Mouse (Mus musculus): ENCODE data around the gene Hist1h2ad. TPM values are rescaled to one million over a fixed set of nuclear protein-coding genes. Genes with fewer than 3 reads are reported as not detected.
A peak's percentile ranks its signal among the peaks of the same experiment; 100 is the strongest.
"Not testable (repeated sequence)": the region's sequence is repeated elsewhere in the genome, so short reads cannot be mapped to it uniquely, and the experiment has no call there.

Hist1h2ad gene
- polyA plus RNA-seq, 1 experiment = 8.3 TPM

DNA sequence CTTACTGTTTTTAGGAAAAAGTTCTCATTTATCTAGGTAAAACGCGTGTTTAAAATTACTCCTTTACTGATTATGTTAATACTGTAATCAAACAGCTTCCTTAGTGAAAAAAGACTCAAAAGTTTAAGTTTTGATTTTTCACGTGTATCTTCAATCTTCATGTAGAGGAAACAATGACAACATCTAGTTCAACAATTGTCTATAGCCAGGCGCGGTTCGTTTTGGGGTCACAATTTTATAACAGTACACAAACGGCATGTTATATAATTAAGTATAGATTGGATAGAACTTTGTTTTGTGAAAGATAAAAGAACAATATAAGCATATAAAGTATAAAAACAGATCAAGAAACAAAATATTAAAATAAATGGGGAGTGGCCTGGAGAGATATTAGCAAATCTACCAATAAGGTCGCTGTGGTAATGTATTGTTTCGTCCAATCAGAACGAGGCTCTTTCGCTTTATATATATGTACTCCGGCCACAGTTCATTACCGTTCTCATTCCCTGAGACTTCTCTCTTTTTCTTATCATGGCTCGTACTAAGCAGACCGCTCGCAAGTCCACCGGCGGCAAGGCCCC, 1.2 kb downstream of the Hist1h2ad start, which contains the start of gene Hist1h3d:
Hist1h3d (plus strand) TSS at position 493 of the 581 bp plus-strand sequence.
- Histone ChIP-seq H3K4me1 (ENCODE audit: control insufficient read depth) (peaks cover 39% of the 10 kb centered on the region), H3K27me3 (ENCODE audit: control insufficient read depth) (no peaks in the 10 kb centered on the region), H3K4me3 (replicated peaks) (peak within 1 kb of the TSS; percentile 76), H3K9me3 (ENCODE audit: control insufficient read depth, low read length) (no peaks in the 10 kb centered on the region), H3K36me3 (ENCODE audit: control insufficient read depth) (peaks cover 11% of the 10 kb centered on the region)
- no peak for TF ChIP-seq TAL1 (IDR thresholded peaks at IDR 0.05; ENCODE audit: low read length)
- no peak for TF ChIP-seq GATA1 (IDR thresholded peaks at IDR 0.05; ENCODE audit: low read length)

DNA sequence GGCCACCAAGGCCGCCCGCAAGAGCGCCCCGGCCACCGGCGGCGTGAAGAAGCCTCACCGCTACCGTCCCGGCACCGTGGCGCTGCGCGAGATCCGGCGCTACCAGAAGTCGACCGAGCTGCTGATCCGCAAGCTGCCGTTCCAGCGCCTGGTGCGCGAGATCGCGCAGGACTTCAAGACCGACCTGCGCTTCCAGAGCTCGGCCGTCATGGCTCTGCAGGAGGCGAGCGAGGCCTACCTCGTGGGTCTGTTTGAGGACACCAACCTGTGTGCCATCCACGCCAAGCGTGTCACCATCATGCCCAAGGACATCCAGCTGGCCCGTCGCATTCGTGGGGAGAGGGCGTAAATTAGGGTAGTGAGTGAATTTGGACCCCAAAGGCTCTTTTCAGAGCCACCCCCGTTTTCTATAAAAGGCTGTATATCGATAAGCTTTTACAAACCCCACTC, 1.7 kb downstream of the Hist1h2ad start:
- not testable (repeated sequence) for H3K27me3 ChIP-seq (ENCODE audit: control insufficient read depth); H3K9me3 ChIP-seq (ENCODE audit: control insufficient read depth, low read length)
- H3K4me1 ChIP-seq (ENCODE audit: control insufficient read depth) = peaks cover 44% of the 10 kb centered on the region
- H3K4me3 ChIP-seq (replicated peaks) = peak overlapping the region; percentile 76
- peaks cover 11% of the 10 kb centered on the region for H3K36me3 ChIP-seq (ENCODE audit: control insufficient read depth)

DNA sequence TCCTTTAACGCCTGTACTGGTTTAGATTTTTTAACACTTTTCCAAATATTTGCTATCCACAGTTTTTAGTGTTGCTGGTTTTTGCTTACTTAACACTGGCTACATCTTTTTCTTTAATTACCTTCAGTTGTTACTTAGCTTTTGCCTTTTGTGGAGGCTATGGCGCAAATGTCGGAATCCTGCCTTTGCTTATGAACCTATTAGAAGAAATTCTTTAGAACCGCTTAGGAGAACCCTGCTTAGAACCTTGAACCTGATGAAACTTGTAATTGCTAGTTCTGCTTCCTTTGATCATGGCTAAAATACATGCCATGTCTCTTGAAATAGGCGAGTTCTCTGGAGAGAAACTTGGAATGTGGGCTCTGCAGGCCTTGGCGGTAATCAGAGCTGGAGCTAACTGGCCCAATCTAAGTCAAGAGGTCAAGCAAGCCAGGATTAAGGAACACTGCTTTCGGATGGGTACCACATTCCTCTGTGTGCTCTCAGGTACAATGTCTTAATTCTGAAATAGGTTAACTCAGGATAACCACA, 2.2 kb downstream of the Hist1h2ad start:
- no peaks in the 10 kb centered on the region for H3K27me3 ChIP-seq (ENCODE audit: control insufficient read depth)
- H3K36me3 ChIP-seq (ENCODE audit: control insufficient read depth) = peaks cover 11% of the 10 kb centered on the region
- peak overlapping the region; percentile 76 for H3K4me3 ChIP-seq (replicated peaks)
- no peak for TF ChIP-seq TAL1 (IDR thresholded peaks at IDR 0.05; ENCODE audit: low read length)
- no peak for TF ChIP-seq GATA1 (IDR thresholded peaks at IDR 0.05; ENCODE audit: low read length)
- H3K9me3 ChIP-seq (ENCODE audit: control insufficient read depth, low read length) = no peaks in the 10 kb centered on the region
- peaks cover 49% of the 10 kb centered on the region for H3K4me1 ChIP-seq (ENCODE audit: control insufficient read depth)

DNA sequence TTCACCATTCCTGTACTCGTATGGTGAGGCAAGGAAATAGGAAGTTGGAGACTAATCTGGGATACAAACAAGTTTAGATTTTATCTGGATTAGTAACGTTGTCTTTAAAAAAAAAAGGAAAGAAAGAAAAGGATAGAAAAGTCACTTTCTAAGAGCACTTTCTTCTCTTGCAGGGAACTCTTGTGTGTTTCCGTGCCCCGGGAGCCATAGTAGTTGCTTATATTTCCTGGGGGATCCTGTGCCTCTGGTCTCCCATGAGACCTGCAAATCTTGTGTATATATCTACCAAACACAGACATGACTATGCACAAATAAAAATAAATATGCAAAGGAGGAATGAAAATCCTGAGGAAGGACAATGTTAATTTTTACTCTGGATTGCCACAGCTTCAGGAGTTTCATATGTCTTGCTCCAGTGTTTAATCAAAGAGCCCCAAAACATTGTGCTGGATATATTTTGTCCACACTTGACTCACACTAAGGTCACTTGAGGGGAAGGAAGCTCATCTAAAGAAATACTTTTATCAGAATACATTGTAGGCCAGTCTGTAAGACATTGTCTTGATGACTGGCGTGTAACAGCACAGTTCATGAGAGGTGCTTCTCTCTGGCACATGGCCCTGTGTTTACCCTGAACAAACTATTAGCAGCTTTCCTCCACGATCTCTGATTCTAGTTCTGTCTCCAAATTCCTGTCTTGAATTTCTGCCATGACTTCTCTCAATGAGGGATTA, 2.9 kb downstream of the Hist1h2ad start:
- no peak for TF ChIP-seq GATA1 (IDR thresholded peaks at IDR 0.05; ENCODE audit: low read length)
- TF ChIP-seq TAL1 (IDR thresholded peaks at IDR 0.05; ENCODE audit: low read length) = no peak
- no peaks in the 10 kb centered on the region for H3K9me3 ChIP-seq (ENCODE audit: control insufficient read depth, low read length)
- H3K36me3 ChIP-seq (ENCODE audit: control insufficient read depth) = peaks cover 11% of the 10 kb centered on the region
- peaks cover 53% of the 10 kb centered on the region for H3K4me1 ChIP-seq (ENCODE audit: control insufficient read depth)
- no peaks in the 10 kb centered on the region for H3K27me3 ChIP-seq (ENCODE audit: control insufficient read depth)
- peak overlapping the region; percentile 76 for H3K4me3 ChIP-seq (replicated peaks)

DNA sequence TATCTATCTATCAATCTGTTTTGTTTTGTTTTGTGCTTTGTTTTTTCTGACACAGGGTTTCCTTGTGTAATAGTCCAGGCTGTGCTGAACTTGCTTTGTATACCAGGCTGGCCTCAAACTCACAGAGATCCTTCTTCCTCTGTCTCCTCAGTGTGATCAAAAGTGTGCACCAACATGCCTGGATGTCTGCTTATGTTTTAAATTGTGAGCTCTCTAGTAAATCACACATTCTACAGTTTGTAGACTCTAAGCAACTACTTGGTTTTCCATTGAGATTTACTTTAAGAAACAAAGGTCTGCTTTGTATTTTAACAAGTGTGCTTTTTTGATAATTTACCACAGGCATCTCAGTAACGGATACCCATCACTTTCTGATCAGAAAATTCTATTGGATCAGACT, 3.7 kb downstream of the Hist1h2ad start:
- TF ChIP-seq GATA1 (IDR thresholded peaks at IDR 0.05; ENCODE audit: low read length) (no peak), TAL1 (IDR thresholded peaks at IDR 0.05; ENCODE audit: low read length) (no peak)
- H3K27me3 ChIP-seq (ENCODE audit: control insufficient read depth) = no peaks in the 10 kb centered on the region
- no peaks in the 10 kb centered on the region for H3K9me3 ChIP-seq (ENCODE audit: control insufficient read depth, low read length)
- H3K4me3 ChIP-seq (replicated peaks) = peak overlapping the region; percentile 76
- peaks cover 56% of the 10 kb centered on the region for H3K4me1 ChIP-seq (ENCODE audit: control insufficient read depth)
- H3K36me3 ChIP-seq (ENCODE audit: control insufficient read depth) = peaks cover 11% of the 10 kb centered on the region

DNA sequence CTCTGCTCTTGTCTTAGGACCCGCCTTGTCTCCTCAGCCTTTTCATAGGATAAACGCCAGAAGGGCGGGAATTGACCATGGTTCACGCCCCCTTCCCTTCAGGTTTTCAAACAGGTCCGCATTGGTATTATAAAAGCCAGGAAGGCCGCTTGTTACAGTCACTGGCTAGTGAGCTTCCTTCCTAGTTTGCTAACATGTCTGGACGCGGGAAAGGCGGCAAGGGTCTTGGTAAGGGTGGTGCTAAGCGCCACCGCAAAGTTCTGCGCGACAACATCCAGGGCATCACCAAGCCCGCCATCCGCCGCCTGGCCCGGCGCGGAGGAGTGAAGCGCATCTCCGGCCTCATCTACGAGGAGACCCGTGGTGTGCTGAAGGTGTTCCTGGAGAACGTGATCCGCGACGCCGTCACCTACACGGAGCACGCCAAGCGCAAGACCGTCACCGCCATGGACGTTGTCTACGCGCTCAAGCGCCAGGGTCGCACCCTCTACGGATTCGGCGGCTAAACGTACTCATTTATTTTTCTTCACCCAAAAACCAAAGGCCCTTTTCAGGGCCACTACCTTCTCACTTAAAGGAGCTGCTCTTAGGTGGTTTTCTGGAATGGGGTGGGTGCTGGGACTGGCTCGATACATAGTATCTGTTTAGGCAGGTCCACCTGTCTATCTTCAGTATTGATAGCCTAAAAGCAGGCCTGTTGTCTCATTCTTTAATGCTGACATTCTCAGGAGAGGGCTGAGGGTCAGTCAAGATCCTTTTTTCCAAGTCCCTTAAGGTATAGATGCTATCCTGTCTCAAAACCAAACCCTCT, 7.4 kb downstream of the Hist1h2ad start, which contains the start of gene Hist1h4d:
Hist1h4d (plus strand) TSS at position 191 of the 811 bp plus-strand sequence.
- Histone ChIP-seq H3K36me3 (ENCODE audit: control insufficient read depth) (peaks cover 11% of the 10 kb centered on the region), H3K4me1 (ENCODE audit: control insufficient read depth) (peaks cover 71% of the 10 kb centered on the region), H3K27me3 (ENCODE audit: control insufficient read depth) (no peaks in the 10 kb centered on the region), H3K4me3 (replicated peaks) (peak within 1 kb of the TSS; percentile 67), H3K9me3 (ENCODE audit: control insufficient read depth, low read length) (no peaks in the 10 kb centered on the region)
- TF ChIP-seq TAL1 (IDR thresholded peaks at IDR 0.05; ENCODE audit: low read length) (no peak; the same call in 2 of the 3 replicates), GATA1 (IDR thresholded peaks at IDR 0.05; ENCODE audit: low read length) (no peak)

DNA sequence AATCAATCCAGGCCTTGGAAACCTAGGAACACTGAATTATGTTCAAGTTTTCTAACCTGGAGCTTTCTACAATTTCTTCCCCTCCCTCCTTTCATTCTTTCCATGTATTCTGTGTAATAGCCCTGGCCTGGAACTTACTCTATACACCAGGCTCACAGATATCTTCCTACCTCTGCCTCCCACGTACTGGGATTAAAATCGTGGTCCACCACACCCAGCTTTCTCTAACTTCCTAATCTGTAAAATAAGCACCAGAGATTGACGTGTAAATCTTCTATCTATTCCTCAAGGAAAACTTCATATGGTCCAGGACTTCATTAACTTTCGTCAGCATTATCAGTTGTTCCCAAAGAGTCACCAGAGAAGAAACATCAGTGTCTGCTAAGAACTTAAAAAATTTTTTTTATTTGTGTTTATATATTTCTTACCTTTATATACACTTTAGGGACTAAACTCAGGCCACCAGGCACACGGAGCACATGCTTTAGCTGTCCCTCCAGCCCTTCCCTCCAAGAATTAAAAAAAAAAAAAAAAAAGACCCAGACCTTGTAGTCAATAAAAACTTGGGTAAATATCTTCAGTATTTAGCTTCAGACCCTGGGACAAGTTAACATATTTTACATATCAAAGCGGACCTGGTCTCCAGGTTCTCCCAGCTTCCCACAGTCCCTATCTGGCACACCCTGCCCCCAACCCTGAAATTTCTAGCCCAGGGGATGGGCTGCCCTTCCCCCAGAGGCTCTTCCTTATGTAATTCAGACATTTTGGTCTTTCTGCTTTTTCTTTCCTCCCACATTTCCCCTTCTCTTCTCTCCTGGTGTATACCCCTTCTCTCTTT, 8.3 kb downstream of the Hist1h2ad start:
- Histone ChIP-seq H3K4me1 (ENCODE audit: control insufficient read depth) (peaks cover 70% of the 10 kb centered on the region), H3K36me3 (ENCODE audit: control insufficient read depth) (peaks cover 10% of the 10 kb centered on the region), H3K27me3 (ENCODE audit: control insufficient read depth) (no peaks in the 10 kb centered on the region), H3K9me3 (ENCODE audit: control insufficient read depth, low read length) (no peaks in the 10 kb centered on the region), H3K4me3 (replicated peaks) (peak overlapping the region; percentile 67)
- no peak for TF ChIP-seq TAL1 (IDR thresholded peaks at IDR 0.05; ENCODE audit: low read length)
- 0 out of 2 replicates have a peak, but pooled peaks have one; percentile 1 for TF ChIP-seq GATA1 (IDR thresholded peaks at IDR 0.05; ENCODE audit: low read length)

DNA sequence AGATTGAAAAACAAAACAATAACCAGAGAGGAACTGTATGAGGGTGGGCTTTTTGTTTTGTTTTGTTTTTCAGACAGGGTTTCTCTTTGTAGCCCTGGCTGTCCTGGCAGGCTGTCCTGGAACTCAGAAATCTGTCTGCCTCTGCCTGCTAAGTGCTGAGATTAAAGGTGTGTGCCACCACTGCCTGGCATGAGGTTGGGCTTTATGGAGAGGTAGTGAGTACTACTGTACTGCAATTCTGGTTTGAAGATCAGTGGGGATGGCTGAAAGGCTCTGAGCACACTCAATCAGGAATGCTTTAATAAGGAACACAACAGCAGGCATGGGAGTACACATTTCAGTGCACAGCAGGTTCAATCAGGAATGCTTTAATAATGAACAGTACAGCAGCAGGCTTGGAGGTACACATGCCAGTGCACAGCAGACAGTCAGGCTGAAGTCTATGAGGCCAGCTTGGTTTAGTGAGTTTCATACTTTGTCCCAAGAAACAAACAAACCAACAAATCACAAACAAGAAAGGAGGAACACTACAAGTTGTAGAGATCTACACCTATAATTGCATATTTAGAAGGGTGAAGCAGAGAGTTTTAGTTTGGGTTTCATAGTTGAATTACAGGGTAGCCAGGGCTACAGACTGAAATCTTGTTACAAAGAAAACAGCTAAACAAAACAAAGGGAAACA, 9.3 kb downstream of the Hist1h2ad start:
- Histone ChIP-seq H3K4me1 (ENCODE audit: control insufficient read depth) (peaks cover 73% of the 10 kb centered on the region), H3K36me3 (ENCODE audit: control insufficient read depth) (peaks cover 10% of the 10 kb centered on the region), H3K27me3 (ENCODE audit: control insufficient read depth) (no peaks in the 10 kb centered on the region), H3K9me3 (ENCODE audit: control insufficient read depth, low read length) (no peaks in the 10 kb centered on the region), H3K4me3 (replicated peaks) (peak overlapping the region; percentile 67)
- TF ChIP-seq GATA1 (IDR thresholded peaks at IDR 0.05; ENCODE audit: low read length) = no peak
- TF ChIP-seq TAL1 (IDR thresholded peaks at IDR 0.05; ENCODE audit: low read length) = no peak

Data from erythroblast, embryonic 14.5 days (primary cell).